In genomic region chr10:34136432-34136831, GRCm38 (mm10) we compare ENCODE assay signal across 15 mouse cellular contexts. TPM values are rescaled to one million over a fixed set of nuclear protein-coding genes. Genes with fewer than 3 reads are reported as not detected.
"Had no signal": no experiment of that assay in that cellular context is flagged by ENCODE, and none has a peak within 500 bp of the region (broad histone marks: within the 10 kb centered on the region; RNA-seq: fewer than 3 reads in every experiment).

No protein-coding gene starts in this region.

- H3K9me3 ChIP-seq: limb, embryonic 10.5 days; liver, embryonic 12.5 days; midbrain, embryonic 15.5 days; neural tube, embryonic 13.5 days; stomach, embryonic 15.5 days had no signal

- H3K4me3 ChIP-seq: left cerebral cortex, adult 2 months; limb, embryonic 10.5 days; liver, embryonic 12.5 days; midbrain, embryonic 15.5 days; neural tube, embryonic 13.5 days; stomach, embryonic 15.5 days had no signal

- H3K27ac ChIP-seq: left cerebral cortex, adult 2 months; limb, embryonic 10.5 days; liver, embryonic 12.5 days; midbrain, embryonic 15.5 days; neural tube, embryonic 13.5 days; stomach, embryonic 15.5 days had no signal

- H3K27me3 ChIP-seq: liver, embryonic 12.5 days; midbrain, embryonic 15.5 days; neural tube, embryonic 13.5 days; stomach, embryonic 15.5 days had no signal

- H3K4me1 ChIP-seq: limb, embryonic 10.5 days; liver, embryonic 12.5 days; midbrain, embryonic 15.5 days; neural tube, embryonic 13.5 days; stomach, embryonic 15.5 days had no signal

- H3K9ac ChIP-seq: liver, embryonic 12.5 days; midbrain, embryonic 15.5 days; neural tube, embryonic 13.5 days; stomach, embryonic 15.5 days had no signal

- DNase-seq: kidney, postnatal 10 days; retina, postnatal 1 day; right cerebral cortex, postnatal 4 days; spleen, adult 18-20 months; thymus, adult 2 months; thymus, postnatal 25 days had no signal

- H3K36me3 ChIP-seq: limb, embryonic 10.5 days; liver, embryonic 12.5 days; midbrain, embryonic 15.5 days; neural tube, embryonic 13.5 days; stomach, embryonic 15.5 days had no signal

- ATAC-seq: inflammation-experienced regulatory T-cells, adult 6 months; intestine, postnatal 0 days; liver, embryonic 12.5 days; midbrain, embryonic 15.5 days had no signal

- H3K4me2 ChIP-seq: liver, embryonic 12.5 days; midbrain, embryonic 15.5 days; neural tube, embryonic 13.5 days; stomach, embryonic 15.5 days had no signal

RNA-seq across cellular contexts. Expression of gene Calhm6, which starts 8.6 kb away (rescaled TPM):
- polyA plus RNA-seq: testis, adult 2 months had no signal

RNA-seq across cellular contexts. Expression of gene Calhm5, which starts 40.1 kb away (rescaled TPM):
- polyA plus RNA-seq: inflammation-experienced regulatory T-cells, adult 6 months had no signal
